Mouse (Mus musculus) layer of hippocampus, adult 9-11 months (tissue): ENCODE measurements at regions not wholly inside any gene's neighbourhood (a gene's known extent, or its start where the extent isn't known, plus 50 kb on each side); places are given as distances from the start of the nearest gene placed in this dataset.
A peak's percentile ranks its signal among the peaks of the same experiment; 100 is the strongest.

Source experiments
- DNase-seq: peaks from one replicate; pipeline ENCODE4 v3.0.0; 2022

GRCm38 (mm10) chr7:59178326-59178725, 50.2 kb upstream of the Ube3a start:
- peak; percentile 9 for DNase-seq
